Mouse (Mus musculus) stomach, embryonic 14.5 days (tissue): ENCODE measurements around the gene Prdx6b. TPM values are rescaled to one million over a fixed set of nuclear protein-coding genes. Genes with fewer than 3 reads are reported as not detected.

ENCODE experiments used
- ATAC-seq: fragments of 200-750 bp; cut with Nextera tagmentation; 2 replicates; pipeline ENCODE4 v1.8.0; 2017; ENCODE audit warnings: low read depth, moderate TSS enrichment; ENCODE audit not compliant: insufficient number of reproducible peaks, insufficient read depth, low FRiP score
- H3K27ac ChIP-seq: fragments of 300-500 bp; sonication (generic); 2 replicates; pipeline ENCODE4 v1.5.1; 2014; ENCODE audit warnings: mild to moderate bottlenecking, low read length, moderate library complexity, mixed read lengths
- H3K27me3 ChIP-seq: fragments of 300-500 bp; sonication (generic); 2 replicates; pipeline ENCODE4 v1.6.1; 2014; ENCODE audit warnings: low read length, control low read depth, mixed read lengths; ENCODE audit not compliant: control insufficient read depth, insufficient read depth
- H3K36me3 ChIP-seq: fragments of 300-500 bp; sonication (generic); 2 replicates; pipeline ENCODE4 v1.6.1; 2014; ENCODE audit warnings: mild to moderate bottlenecking, control low read depth, low read length, moderate library complexity, mixed read lengths; ENCODE audit not compliant: control insufficient read depth, insufficient read depth
- H3K4me1 ChIP-seq: fragments of 300-500 bp; sonication (generic); 2 replicates; pipeline ENCODE4 v1.6.1; 2014; ENCODE audit warnings: low read length, control low read depth, mixed read lengths; ENCODE audit not compliant: control insufficient read depth, insufficient read depth
- H3K4me2 ChIP-seq: fragments of 300-500 bp; sonication (generic); replicated peaks from 2 replicates; pipeline ENCODE4 v1.6.1; 2014; ENCODE audit warnings: low read depth, low read length, control low read depth
- H3K4me3 ChIP-seq: fragments of 300-500 bp; sonication (generic); 2 replicates; pipeline ENCODE4 v1.5.1; 2014; ENCODE audit warnings: low read depth, low read length, control low read depth
- H3K9ac ChIP-seq: fragments of 300-500 bp; sonication (generic); replicated peaks from 2 replicates; pipeline ENCODE4 v1.6.1; 2014; ENCODE audit warnings: low read depth, mild to moderate bottlenecking, control low read depth, low read length, moderate library complexity, mixed read lengths
- H3K9me3 ChIP-seq: fragments of 300-500 bp; sonication (generic); 2 replicates; pipeline ENCODE4 v1.6.1; 2016; ENCODE audit warnings: low read depth, low read length, control low read depth; ENCODE audit not compliant: control insufficient read depth
- WGBS: fragments of 180-500 bp; shearing (Covaris S2); extraction: QIAGEN DNeasy Blood & Tissue Kit; methylation state at CpG from one replicate; pipeline ENCODE4 v1.1.7; 2014; 5-methylcytosine and 5-hydroxymethylcytosine counted together
- polyA plus RNA-seq: library from polyadenylated mRNA; unstranded; fragments of >200 nt; fragmentation: Nextera tagmentation; extraction: Ambion mirVana; gene quantifications from 2 replicates; pipeline ENCODE4 v1.2.1, GENCODE M21; 2014

Prdx6b gene
- not detected in 2 replicates for polyA plus RNA-seq

GRCm38 (mm10) chr2:80292172-80292571 is at the start of gene Prdx6b:
TSS of gene Prdx6b (plus strand) at chr2:80292472.
- no peaks in the 10 kb centered on the region for H3K36me3 ChIP-seq
- no peaks in the 10 kb centered on the region for H3K9me3 ChIP-seq
- H3K27me3 ChIP-seq: no peaks in the 10 kb centered on the region
- WGBS: 85% methylated on average over 8 of the region's 8 CpGs
- H3K4me1 ChIP-seq: no peaks in the 10 kb centered on the region
- no peak for ATAC-seq
- H3K4me2 ChIP-seq: no peak within 1 kb of the TSS
- no peak within 1 kb of the TSS for H3K9ac ChIP-seq
- no peak within 1 kb of the TSS for H3K4me3 ChIP-seq
- no peak within 1 kb of the TSS for H3K27ac ChIP-seq

- H3K9ac ChIP-seq: no peak overlapping the region
- ATAC-seq: no peak
- H3K36me3 ChIP-seq: no peaks in the 10 kb centered on the region
- no peaks in the 10 kb centered on the region for H3K4me1 ChIP-seq
- no peaks in the 10 kb centered on the region for H3K9me3 ChIP-seq
- 80% methylated on average over 3 of the region's 3 CpGs for WGBS
- H3K4me3 ChIP-seq: no peak overlapping the region
- H3K4me2 ChIP-seq: no peak overlapping the region
- H3K27ac ChIP-seq: no peak overlapping the region
- H3K27me3 ChIP-seq: no peaks in the 10 kb centered on the region
Observed at GRCm38 (mm10) chr2:80247466-80247865, 44.8 kb upstream of the Prdx6b start.

- Histone ChIP-seq H3K9me3 (no peaks in the 10 kb centered on the region), H3K27me3 (no peaks in the 10 kb centered on the region), H3K36me3 (no peaks in the 10 kb centered on the region), H3K9ac (no peak overlapping the region), H3K27ac (no peak overlapping the region), H3K4me3 (no peak overlapping the region), H3K4me1 (no peaks in the 10 kb centered on the region), H3K4me2 (no peak overlapping the region)
- ATAC-seq: no peak
Observed at GRCm38 (mm10) chr2:80247868-80248267, 44.4 kb upstream of the Prdx6b start.

GRCm38 (mm10) chr2:80259888-80260672 is 32.2 kb upstream of the Prdx6b start:
- Histone ChIP-seq H3K4me2 (no peak overlapping the region), H3K9me3 (no peaks in the 10 kb centered on the region), H3K27me3 (no peaks in the 10 kb centered on the region), H3K9ac (no peak overlapping the region), H3K4me3 (no peak overlapping the region), H3K27ac (no peak overlapping the region), H3K36me3 (no peaks in the 10 kb centered on the region), H3K4me1 (no peaks in the 10 kb centered on the region)
- WGBS: 93% methylated on average over 3 of the region's 3 CpGs
- no peak for ATAC-seq

GRCm38 (mm10) chr2:80266894-80267293 is 25.4 kb upstream of the Prdx6b start:
- Histone ChIP-seq H3K9ac (no peak overlapping the region), H3K4me3 (no peak overlapping the region), H3K4me2 (peak overlapping the region; percentile 22; the same call in 1 of the 2 replicates), H3K4me1 (no peaks in the 10 kb centered on the region; the same call in 1 of the 2 replicates), H3K27ac (no peak overlapping the region), H3K27me3 (no peaks in the 10 kb centered on the region), H3K36me3 (no peaks in the 10 kb centered on the region), H3K9me3 (no peaks in the 10 kb centered on the region)
- no peak for ATAC-seq
- WGBS: 16% methylated on average over 11 of the region's 11 CpGs

GRCm38 (mm10) chr2:80268053-80268452 is 24.2 kb upstream of the Prdx6b start:
- Histone ChIP-seq H3K9ac (no peak overlapping the region), H3K27ac (no peak overlapping the region), H3K4me1 (no peaks in the 10 kb centered on the region; the same call in 1 of the 2 replicates), H3K4me3 (no peak overlapping the region), H3K9me3 (no peaks in the 10 kb centered on the region), H3K27me3 (no peaks in the 10 kb centered on the region), H3K36me3 (no peaks in the 10 kb centered on the region), H3K4me2 (no peak overlapping the region)
- no peak for ATAC-seq
- 54% methylated on average over 4 of the region's 4 CpGs for whole genome bisulfite sequencing

GRCm38 (mm10) chr2:80271431-80271830 is 20.8 kb upstream of the Prdx6b start:
- ATAC-seq: no peak
- H3K4me2 ChIP-seq: no peak overlapping the region
- H3K36me3 ChIP-seq: no peaks in the 10 kb centered on the region
- no peak overlapping the region for H3K4me3 ChIP-seq
- H3K27ac ChIP-seq: no peak overlapping the region
- no peaks in the 10 kb centered on the region for H3K27me3 ChIP-seq
- H3K9ac ChIP-seq: no peak overlapping the region
- H3K4me1 ChIP-seq: no peaks in the 10 kb centered on the region; the same call in 1 of the 2 replicates
- WGBS: 75% methylated on average over 1 of the region's 1 CpGs
- H3K9me3 ChIP-seq: no peaks in the 10 kb centered on the region

- H3K4me3 ChIP-seq: no peak overlapping the region
- H3K27me3 ChIP-seq: no peaks in the 10 kb centered on the region
- H3K4me1 ChIP-seq: no peaks in the 10 kb centered on the region
- no peaks in the 10 kb centered on the region for H3K9me3 ChIP-seq
- 88% methylated on average over 3 of the region's 3 CpGs for WGBS
- ATAC-seq: no peak
- no peaks in the 10 kb centered on the region for H3K36me3 ChIP-seq
- no peak overlapping the region for H3K27ac ChIP-seq
- no peak overlapping the region for H3K9ac ChIP-seq
- H3K4me2 ChIP-seq: no peak overlapping the region
Observed at GRCm38 (mm10) chr2:80273038-80273437, 19.2 kb upstream of the Prdx6b start.

- H3K4me2 ChIP-seq: no peak overlapping the region
- no peaks in the 10 kb centered on the region for H3K36me3 ChIP-seq
- no peak overlapping the region for H3K9ac ChIP-seq
- H3K9me3 ChIP-seq: no peaks in the 10 kb centered on the region
- no peak overlapping the region for H3K4me3 ChIP-seq
- H3K27ac ChIP-seq: no peak overlapping the region
- no peaks in the 10 kb centered on the region for H3K4me1 ChIP-seq
- no peak for ATAC-seq
- no peaks in the 10 kb centered on the region for H3K27me3 ChIP-seq
- 84% methylated on average over 4 of the region's 4 CpGs for WGBS
Observed at GRCm38 (mm10) chr2:80273763-80274162, 18.5 kb upstream of the Prdx6b start.
